Mouse (Mus musculus) small intestine, adult 2 months (tissue): ENCODE measurements around the gene Tns3. TPM values are rescaled to one million over a fixed set of nuclear protein-coding genes. Genes with fewer than 3 reads are reported as not detected.

ENCODE experiments used
- H3K27ac ChIP-seq: fragments of 200-500 bp; 2 replicates; pipeline ENCODE4 v1.5.1; 2012; ENCODE audit warnings: low read depth, low read length, control low read depth, inconsistent platforms; ENCODE audit not compliant: insufficient read depth
- H3K27me3 ChIP-seq: fragments of 200-500 bp; 2 replicates; pipeline ENCODE4 v1.6.1; 2012; ENCODE audit warnings: mild to moderate bottlenecking, moderate library complexity, low read length, inconsistent platforms; ENCODE audit not compliant: control insufficient read depth, insufficient read depth
- H3K36me3 ChIP-seq: fragments of 200-500 bp; 2 replicates; pipeline ENCODE4 v1.6.1; 2012; ENCODE audit warnings: mild to moderate bottlenecking, low read length, control low read depth, inconsistent platforms; ENCODE audit not compliant: control insufficient read depth, insufficient read depth
- H3K4me1 ChIP-seq: fragments of 200-500 bp; 2 replicates; pipeline ENCODE4 v1.6.1; 2012; ENCODE audit warnings: low read length, inconsistent platforms, mixed read lengths; ENCODE audit not compliant: control insufficient read depth, insufficient read depth, insufficient read length
- H3K4me3 ChIP-seq: fragments of 200-500 bp; 2 replicates; pipeline ENCODE4 v1.5.1; 2012; ENCODE audit warnings: low read depth, mild to moderate bottlenecking, control low read depth, inconsistent platforms, low read length, moderate library complexity
- CTCF ChIP-seq: fragments of 200-500 bp; IDR thresholded peaks from 2 replicates; pipeline ENCODE4 v1.5.1; 2012; ENCODE audit warnings: low read depth, mild to moderate bottlenecking, control low read depth, inconsistent platforms, low read length, moderate library complexity, mixed read lengths; ENCODE audit not compliant: insufficient replicate concordance, insufficient read length; ENCODE audit errors: extremely low read depth
- POLR2A ChIP-seq: fragments of 200-500 bp; IDR thresholded peaks from 2 replicates; pipeline ENCODE4 v1.6.1; 2012; ENCODE audit warnings: low read depth, mild to moderate bottlenecking, control low read depth, inconsistent platforms, low read length, moderate library complexity
- WGBS: fragments of 180-500 bp; shearing (Covaris S2); methylation state at CpG from one replicate; pipeline ENCODE4 v1.1.7; 2018; 5-methylcytosine and 5-hydroxymethylcytosine counted together
- polyA plus RNA-seq: library from polyadenylated mRNA; depleted of rRNA; stranded (reverse); fragments of >200 nt; gene quantifications from 2 replicates; pipeline ENCODE4 v1.2.3, GENCODE M21; 2012

Tns3 gene
- polyA plus RNA-seq, 1 experiment = 24.9 TPM

DNA sequence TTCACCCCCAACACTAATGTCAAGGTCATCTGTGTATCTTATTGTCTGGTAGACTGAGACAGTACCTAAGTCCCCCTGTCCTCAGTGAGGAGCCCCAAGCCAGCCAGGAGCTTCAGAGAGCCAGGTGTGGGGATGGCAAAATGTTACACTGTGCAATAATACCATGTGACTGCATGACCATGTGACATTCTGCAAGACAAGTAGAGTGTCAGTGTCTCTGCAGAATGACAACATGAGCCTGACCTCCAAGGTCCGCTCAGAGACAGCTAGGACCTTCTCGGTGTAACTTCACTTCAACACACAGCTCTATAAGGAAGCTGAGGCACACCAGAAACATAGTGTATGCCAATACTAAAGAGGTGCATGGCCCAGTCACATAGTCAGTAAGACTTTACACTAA, 20.1 kb downstream of the Tns3 start:
- Histone ChIP-seq H3K36me3 (peaks cover 2% of the 10 kb centered on the region; the same call in 1 of the 2 replicates), H3K4me3 (no peak overlapping the region), H3K4me1 (peaks cover 18% of the 10 kb centered on the region), H3K27me3 (no peaks in the 10 kb centered on the region), H3K27ac (no peak overlapping the region)
- 91% methylated on average over 2 of the region's 2 CpGs for WGBS
- no peak for TF ChIP-seq POLR2A
- TF ChIP-seq CTCF = no peak

DNA sequence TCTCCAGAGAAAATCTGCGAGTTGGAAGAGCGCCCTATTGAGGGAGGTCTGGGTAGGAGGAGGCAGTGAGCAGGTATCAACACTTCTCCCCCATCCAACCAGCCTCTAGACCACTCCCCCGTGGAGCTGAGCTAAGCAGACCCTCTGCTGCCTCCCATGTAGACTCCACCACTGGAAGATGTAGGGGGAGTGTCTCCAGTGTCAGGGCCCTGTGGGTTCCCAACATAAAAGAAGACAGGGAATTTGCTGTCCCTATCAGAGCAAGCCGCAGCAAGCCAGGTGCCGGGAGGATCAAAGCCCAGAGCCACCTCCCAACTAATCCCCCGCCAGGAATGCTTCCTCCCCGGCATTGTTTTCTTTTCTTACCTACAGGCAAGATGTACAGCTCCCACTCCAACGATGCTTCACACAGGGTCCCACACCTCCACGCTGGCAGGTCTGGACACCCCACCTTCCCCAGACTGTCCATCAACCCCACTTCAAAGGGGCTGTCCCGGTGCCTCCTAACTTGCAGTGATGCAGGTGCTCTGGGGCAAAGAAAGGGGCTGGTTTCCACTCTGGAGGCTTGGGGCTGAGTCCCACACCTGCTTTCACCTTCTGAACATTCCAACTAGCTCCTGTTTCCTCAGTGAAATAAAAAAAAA, 22.6 kb downstream of the Tns3 start:
- Histone ChIP-seq H3K27me3 (no peaks in the 10 kb centered on the region), H3K4me1 (peaks cover 37% of the 10 kb centered on the region), H3K27ac (no peak overlapping the region), H3K36me3 (peaks cover under 1% of the 10 kb centered on the region; the same call in 1 of the 2 replicates), H3K4me3 (no peak overlapping the region)
- 31% methylated on average over 10 of the region's 10 CpGs for WGBS
- TF ChIP-seq CTCF = no peak
- no peak for TF ChIP-seq POLR2A

DNA sequence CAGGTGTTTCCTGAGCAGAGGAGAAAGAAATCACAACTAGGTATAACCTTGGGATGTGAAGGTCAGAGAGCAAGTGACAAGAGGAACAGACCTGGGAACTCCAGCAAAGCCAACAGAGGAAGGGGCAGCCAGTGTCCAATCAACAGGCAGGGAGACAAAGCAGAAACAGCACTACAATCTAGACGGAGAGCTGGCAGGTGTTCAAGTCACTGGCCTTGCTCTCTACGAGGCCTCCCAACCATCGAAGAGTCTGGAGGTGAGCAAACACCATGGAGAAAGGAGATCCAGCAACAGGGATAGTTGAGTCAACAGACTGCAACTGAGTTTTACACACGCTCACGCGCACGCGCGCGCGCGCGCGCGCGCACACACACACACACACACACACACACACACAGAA, 24.6 kb downstream of the Tns3 start:
- TF ChIP-seq CTCF (no peak), POLR2A (no peak)
- no peaks in the 10 kb centered on the region for H3K27me3 ChIP-seq
- no peaks in the 10 kb centered on the region for H3K36me3 ChIP-seq
- no peak overlapping the region for H3K4me3 ChIP-seq
- peaks cover 45% of the 10 kb centered on the region for H3K4me1 ChIP-seq
- 81% methylated on average over 16 of the region's 16 CpGs for WGBS
- H3K27ac ChIP-seq = 0 out of 2 replicates have a peak overlapping the region, but pooled peaks have one; percentile 12

DNA sequence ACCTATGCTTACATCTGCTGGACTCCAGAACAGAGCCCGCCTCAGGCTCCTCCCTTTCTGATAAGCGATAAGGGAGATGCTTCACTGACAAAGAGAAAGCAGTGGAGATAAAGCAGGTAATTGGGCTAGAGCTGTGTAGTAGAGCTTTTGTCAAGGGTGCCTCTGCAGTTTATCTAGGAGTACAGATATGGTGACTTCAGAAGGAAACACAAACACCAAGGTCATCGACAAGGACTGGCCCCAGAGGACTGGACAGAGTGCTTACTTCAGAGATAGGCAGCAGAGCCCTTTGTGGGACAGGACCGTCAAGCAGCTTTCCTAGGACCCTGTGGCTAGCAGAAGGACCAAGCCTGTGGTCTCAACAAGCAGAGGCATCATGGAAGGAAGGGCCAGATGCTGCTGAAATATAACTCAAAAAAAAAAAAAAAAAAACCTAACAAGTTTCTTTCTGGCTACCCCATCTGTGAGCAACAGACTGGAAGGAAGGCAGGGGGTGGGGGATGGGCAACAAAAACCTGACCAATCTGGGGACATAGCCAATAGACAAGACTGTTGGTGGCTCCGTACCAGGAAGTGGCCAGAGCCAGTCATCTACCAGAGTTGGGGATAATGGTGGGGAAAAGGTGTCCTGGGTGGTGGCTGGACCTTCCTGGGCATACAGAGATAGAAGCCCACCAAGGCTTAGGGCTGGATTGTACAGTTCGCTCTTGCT, 25.2 kb downstream of the Tns3 start:
- Histone ChIP-seq H3K4me3 (no peak overlapping the region), H3K4me1 (peaks cover 50% of the 10 kb centered on the region), H3K27me3 (no peaks in the 10 kb centered on the region), H3K36me3 (no peaks in the 10 kb centered on the region), H3K27ac (0 out of 2 replicates have a peak overlapping the region, but pooled peaks have one; percentile 12)
- TF ChIP-seq CTCF (no peak), POLR2A (no peak)
- 55% methylated on average over 6 of the region's 6 CpGs for WGBS

DNA sequence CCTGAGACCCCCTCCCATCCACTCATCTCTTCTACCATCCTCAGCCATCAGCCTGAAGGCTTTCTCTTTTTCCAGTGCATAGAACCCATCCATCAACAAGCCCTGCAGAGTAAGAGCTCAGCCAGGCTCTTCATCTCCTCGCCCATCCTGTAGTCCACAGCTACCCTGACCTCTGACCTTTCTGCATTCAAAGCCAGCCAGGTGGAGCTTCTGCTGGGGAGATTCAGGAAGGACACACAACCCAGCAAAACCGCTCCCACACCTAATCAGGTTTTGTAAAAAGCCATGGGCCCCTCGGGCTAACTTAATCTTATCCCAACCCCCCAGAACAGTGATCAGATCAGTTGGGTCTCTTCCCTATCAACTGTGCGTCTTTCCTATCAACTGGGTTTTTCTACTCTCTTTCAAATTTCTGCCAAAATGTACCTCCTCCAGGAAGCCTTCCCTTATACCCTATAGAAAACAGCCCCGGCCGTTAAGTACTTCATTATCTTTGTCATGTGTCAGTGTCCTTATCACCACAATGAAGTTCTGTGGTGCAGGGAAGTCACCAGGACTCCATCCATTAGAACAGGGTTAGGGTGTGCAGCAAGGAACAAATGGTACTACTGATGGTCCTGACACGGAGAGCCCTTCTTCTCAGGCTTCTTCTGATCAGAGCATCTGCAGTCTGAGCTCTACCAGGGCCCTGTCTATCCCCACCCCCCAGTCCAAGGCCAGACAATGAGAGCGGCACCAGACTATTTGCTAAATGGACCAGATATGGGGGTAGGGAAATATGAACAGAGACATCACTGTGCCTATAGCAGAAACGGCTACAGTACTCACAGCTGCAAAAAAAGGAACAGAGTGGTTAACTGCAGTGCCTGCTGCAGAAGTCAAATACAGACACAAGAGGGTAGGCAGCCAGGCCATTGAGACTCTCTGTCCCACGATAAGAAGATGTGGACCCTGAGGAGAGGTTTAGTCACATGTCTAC, 26.6 kb downstream of the Tns3 start:
- peaks cover 52% of the 10 kb centered on the region for H3K4me1 ChIP-seq
- 65% methylated on average over 10 of the region's 10 CpGs for WGBS

DNA sequence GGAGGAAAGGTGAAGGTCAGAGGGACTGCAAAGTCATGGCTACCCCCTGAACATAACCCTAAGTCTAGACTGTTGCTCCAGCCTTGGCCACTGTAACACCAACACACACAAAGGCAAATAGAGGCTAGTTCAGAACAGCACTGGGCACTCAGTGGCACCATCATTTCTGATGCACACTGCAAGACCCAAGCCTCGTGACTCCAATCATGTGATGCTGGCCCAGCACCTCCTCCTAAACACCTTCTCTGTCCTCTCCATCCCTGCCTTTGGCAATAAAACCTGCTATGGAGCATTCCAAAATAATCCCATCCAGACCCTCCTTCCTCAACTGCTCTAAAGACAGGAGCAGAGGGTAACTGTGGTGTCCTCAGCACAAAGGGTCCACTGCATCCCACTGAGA, 27.7 kb downstream of the Tns3 start:
- TF ChIP-seq CTCF = no peak
- no peak for TF ChIP-seq POLR2A
- Histone ChIP-seq H3K27ac (no peak overlapping the region), H3K27me3 (no peaks in the 10 kb centered on the region), H3K36me3 (no peaks in the 10 kb centered on the region), H3K4me1 (peaks cover 52% of the 10 kb centered on the region), H3K4me3 (no peak overlapping the region)
- 82% methylated on average over 1 of the region's 1 CpGs for WGBS

More for the DNA sequence above, 26.6 kb downstream of the Tns3 start:
- TF ChIP-seq CTCF (no peak), POLR2A (no peak)
- H3K27ac ChIP-seq = no peak overlapping the region
- H3K27me3 ChIP-seq = no peaks in the 10 kb centered on the region
- H3K4me3 ChIP-seq = no peak overlapping the region
- H3K36me3 ChIP-seq = no peaks in the 10 kb centered on the region
